In the genomic region with DNA sequence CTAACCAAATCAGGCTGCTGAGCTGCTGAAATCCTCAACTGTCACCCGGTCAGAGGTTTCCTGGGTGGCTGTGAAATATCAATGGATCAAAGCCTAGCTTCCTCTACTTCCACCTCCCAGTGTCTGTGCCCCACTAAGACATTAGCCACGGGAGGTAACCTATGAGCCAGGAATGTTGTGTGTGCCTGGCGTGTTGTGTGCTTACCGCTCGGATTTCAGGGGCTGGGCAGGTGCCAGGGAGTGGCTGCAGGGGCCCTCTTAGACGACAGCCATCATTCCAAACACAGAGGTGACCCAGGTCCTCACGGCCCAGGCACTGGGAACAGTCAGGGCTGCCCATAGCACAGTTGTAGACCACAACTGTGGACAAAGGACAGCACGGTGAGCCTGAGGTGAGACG, we compare ENCODE assay signal across 31 mouse cellular contexts. TPM values are rescaled to one million over a fixed set of nuclear protein-coding genes. Genes with fewer than 3 reads are reported as not detected.
DNase-seq lines count a peak whose midpoint lies in the region; ATAC-seq and TF ChIP-seq lines count a peak whose summit lies in the region.
"Had no signal": no experiment of that assay in that cellular context is flagged by ENCODE, and none has a peak within 500 bp of the region (broad histone marks: within the 10 kb centered on the region; RNA-seq: fewer than 3 reads in every experiment).

No protein-coding gene starts in this region.

- peak; percentile 38 to 39 for DNase-seq in cerebellum, adult 2 months
- no peak for DNase-seq in cerebellum, postnatal 4 days (ENCODE audit: low spot score in 2 of 2)
- no peak for DNase-seq in heart, adult 2 months
- DNase-seq in heart, adult 9 months (ENCODE audit: low spot score in 2 of 2): no peak
- peak; percentile 69 for DNase-seq in cerebellum, adult 9-11 months
- DNase-seq in embryonic facial prominence, embryonic 14.5 days (ENCODE audit: low spot score): no peak
- no peak for DNase-seq in embryo, embryonic 10.5 days (ENCODE audit: low spot score)
- DNase-seq: heart, postnatal 10 days; kidney, adult 18-20 months; layer of hippocampus, adult 9-11 months; lung, embryonic 14.5 days; right cerebral cortex, postnatal 25 days; spleen, adult 18-20 months had no signal

- no peak for TF ChIP-seq EP300 in heart, adult 2 months (IDR thresholded peaks at IDR 0.05; ENCODE audit: insufficient read depth, low read depth, low read length)

- H3K79me2 ChIP-seq in heart, adult 2 months (replicated peaks; ENCODE audit: control insufficient read depth, insufficient read depth, low read length): no peaks in the 10 kb centered on the region

- H3K4me1 ChIP-seq in cerebellum, adult 2 months (ENCODE audit: control insufficient read depth, insufficient read depth, low read length): peaks cover 65% of the 10 kb centered on the region
- peaks cover 21% of the 10 kb centered on the region for H3K4me1 ChIP-seq in heart, adult 2 months (ENCODE audit: control insufficient read depth, insufficient read depth, low read length)
- peaks cover 19% of the 10 kb centered on the region for H3K4me1 ChIP-seq in embryonic facial prominence, embryonic 14.5 days (ENCODE audit: control insufficient read depth, insufficient read depth, low read length)

- H3K36me3 ChIP-seq in heart, adult 2 months (ENCODE audit: control insufficient read depth, insufficient read depth, low read length): peaks cover 7% of the 10 kb centered on the region
- 0 out of 2 replicates have a peak, but pooled peaks cover 22% of the 10 kb centered on the region for H3K36me3 ChIP-seq in embryonic facial prominence, embryonic 14.5 days (ENCODE audit: control insufficient read depth, insufficient read depth, low read length)
- H3K36me3 ChIP-seq: midbrain, embryonic 13.5 days; neural tube, embryonic 12.5 days had no signal

- TF ChIP-seq CTCF in cerebellum, adult 2 months (IDR thresholded peaks at IDR 0.05; ENCODE audit: borderline replicate concordance, insufficient read depth, low read depth, low read length): no peak
- no peak for TF ChIP-seq CTCF in heart, adult 2 months (IDR thresholded peaks at IDR 0.05)

- H3K4me3 ChIP-seq in cerebellum, adult 2 months (replicated peaks; ENCODE audit: insufficient read depth, low read depth, low read length): no peak overlapping the region
- no peak overlapping the region for H3K4me3 ChIP-seq in heart, adult 2 months
- no peak overlapping the region for H3K4me3 ChIP-seq in embryonic facial prominence, embryonic 14.5 days (ENCODE audit: low read depth, low read length)
- H3K4me3 ChIP-seq: embryonic facial prominence, embryonic 13.5 days; heart, embryonic 12.5 days; left cerebral cortex, adult 2 months; limb, embryonic 15.5 days; megakaryocyte, embryonic 14.5 days; midbrain, embryonic 13.5 days; neural tube, embryonic 12.5 days had no signal

- whole genome bisulfite sequencing in cerebellum, adult 2 months: 23% methylated on average over 9 of the region's 9 CpGs
- WGBS in heart, adult 2 months: 66% methylated on average over 9 of the region's 9 CpGs
- 60% methylated on average over 9 of the region's 9 CpGs for WGBS in embryonic facial prominence, embryonic 14.5 days

- intact Hi-C loops in heart, adult 2 months (cut with DNase I): no loop called here

- no peak for TF ChIP-seq POLR2A in cerebellum, adult 2 months (IDR thresholded peaks at IDR 0.05; ENCODE audit: borderline replicate concordance, insufficient read depth, low read length)
- TF ChIP-seq POLR2A in heart, adult 2 months (IDR thresholded peaks at IDR 0.05; ENCODE audit: insufficient read depth, low read depth, low read length): no peak

- H3K9ac ChIP-seq in heart, adult 2 months (ENCODE audit: low read depth, low read length): no peak overlapping the region
- H3K9ac ChIP-seq in embryonic facial prominence, embryonic 14.5 days (ENCODE audit: low read depth, low read length): 0 out of 2 replicates have a peak overlapping the region, but pooled peaks have one; percentile 3
- H3K9ac ChIP-seq: embryonic facial prominence, embryonic 13.5 days; heart, embryonic 12.5 days; limb, embryonic 15.5 days; liver, embryonic 14.5 days; lung, embryonic 14.5 days; midbrain, embryonic 13.5 days; neural tube, embryonic 12.5 days had no signal

- H3K27me3 ChIP-seq in cerebellum, adult 2 months (ENCODE audit: control insufficient read depth, insufficient read depth, low read length): no peaks in the 10 kb centered on the region
- no peaks in the 10 kb centered on the region for H3K27me3 ChIP-seq in heart, adult 2 months (ENCODE audit: control insufficient read depth, insufficient read depth, low read length)
- no peaks in the 10 kb centered on the region for H3K27me3 ChIP-seq in embryonic facial prominence, embryonic 14.5 days (replicated peaks; ENCODE audit: control insufficient read depth, insufficient read depth, low read length)
- H3K27me3 ChIP-seq: heart, embryonic 12.5 days; limb, embryonic 15.5 days; midbrain, embryonic 13.5 days; neural tube, embryonic 12.5 days had no signal

- peak overlapping the region; percentile 88 for H3K27ac ChIP-seq in cerebellum, adult 2 months (ENCODE audit: insufficient read depth, low read length)
- H3K27ac ChIP-seq in heart, adult 2 months: peak overlapping the region; percentile 15
- H3K27ac ChIP-seq in embryonic facial prominence, embryonic 14.5 days (replicated peaks; ENCODE audit: low read depth, low read length): no peak overlapping the region
- H3K27ac ChIP-seq: embryonic facial prominence, embryonic 13.5 days; kidney, postnatal 0 days; left cerebral cortex, adult 2 months; limb, embryonic 15.5 days; liver, embryonic 14.5 days; midbrain, embryonic 13.5 days; neural tube, embryonic 12.5 days had no signal

- no peak overlapping the region for H3K4me2 ChIP-seq in embryonic facial prominence, embryonic 14.5 days (ENCODE audit: low read depth, low read length)
- H3K4me2 ChIP-seq: embryonic facial prominence, embryonic 13.5 days; heart, embryonic 12.5 days; limb, embryonic 15.5 days; lung, embryonic 14.5 days; midbrain, embryonic 13.5 days; neural tube, embryonic 12.5 days had no signal

- H3K9me3 ChIP-seq in embryonic facial prominence, embryonic 14.5 days (ENCODE audit: control insufficient read depth, low read length): no peaks in the 10 kb centered on the region
- H3K9me3 ChIP-seq: embryonic facial prominence, embryonic 13.5 days; heart, embryonic 12.5 days; limb, embryonic 15.5 days; megakaryocyte, embryonic 14.5 days; midbrain, embryonic 13.5 days; neural tube, embryonic 12.5 days had no signal

- no peak for ATAC-seq in embryonic facial prominence, embryonic 14.5 days (ENCODE audit: low read depth)
- ATAC-seq: CD4-positive, CD25-positive, alpha-beta regulatory T cell, adult 4 months; inflammation-experienced regulatory T-cells, adult 6 months had no signal

RNA-seq across cellular contexts. Expression of gene H1foo, which starts 24.4 kb away (rescaled TPM):
- polyA plus RNA-seq in cerebellum, adult 2 months (2012; rRNA removed): not detected in 2 replicates
- not detected for total RNA-seq in heart, adult 2 months (2021)
- not detected in 2 replicates for polyA plus RNA-seq in heart, adult 2 months (2012; rRNA removed)
- polyA plus RNA-seq in embryonic facial prominence, embryonic 14.5 days (2014; fragmentation: Nextera tagmentation; extraction: Ambion mirVana): not detected in 2 replicates
- total RNA-seq: adrenal gland, adult 18-20 months; granulocyte monocyte progenitor cell, adult 5-6 weeks; heart, postnatal 10 days; left cerebral cortex, adult 2 months; left cerebral cortex, postnatal 36 days had no signal
- polyA plus RNA-seq: CD4-positive, CD25-positive, alpha-beta regulatory T cell, adult 4 months; cortical plate, adult 2 months; embryonic facial prominence, embryonic 13.5 days; heart, embryonic 12.5 days; hindbrain, embryonic 11.5 days; inflammation-experienced regulatory T-cells, adult 6 months; kidney, postnatal 0 days; large intestine, adult 2 months; limb, embryonic 15.5 days; liver, embryonic 14.5 days; lung, embryonic 14.5 days; midbrain, embryonic 13.5 days; neural tube, embryonic 12.5 days; stomach, embryonic 14.5 days had no signal

RNA-seq across cellular contexts. Expression of gene Plxnd1, which starts 25.7 kb away (rescaled TPM):
- 24.2 and 29.4 TPM in 2 replicates for polyA plus RNA-seq in cerebellum, adult 2 months (2012; rRNA removed)
- 10 to 100 TPM; 58.8 to 90.6 TPM for total RNA-seq in heart, adult 2 months (2021)
- 79.9 and 102 TPM in 2 replicates for polyA plus RNA-seq in heart, adult 2 months (2012; rRNA removed)
- 45.5 and 46.9 TPM in 2 replicates for polyA plus RNA-seq in embryonic facial prominence, embryonic 14.5 days (2014; fragmentation: Nextera tagmentation; extraction: Ambion mirVana)

RNA-seq across cellular contexts. Expression of gene Rho, which starts 37.6 kb away (rescaled TPM):
- 0.79 and 0.89 TPM in 2 replicates for polyA plus RNA-seq in cerebellum, adult 2 months (2012; rRNA removed)
- under 1 TPM in 1 of 2 experiments, not detected in 1; 0.23 TPM for total RNA-seq in heart, adult 2 months (2021)
- 0.44 and 1.3 TPM in 2 replicates for polyA plus RNA-seq in heart, adult 2 months (2012; rRNA removed)
- 0.51 and 1.0 TPM in 2 replicates for polyA plus RNA-seq in embryonic facial prominence, embryonic 14.5 days (2014; fragmentation: Nextera tagmentation; extraction: Ambion mirVana)
- total RNA-seq: granulocyte monocyte progenitor cell, adult 5-6 weeks had no signal
- polyA plus RNA-seq: CD4-positive, CD25-positive, alpha-beta regulatory T cell, adult 4 months; kidney, postnatal 0 days had no signal

Comparison
In these comparisons a context has a peak if more than half of its experiments do, and no peak if none do; other contexts are left out.
1. DNase-seq: peak in cerebellum, adult 2 months (2 of 2) and cerebellum, adult 9-11 months (single experiment); none in cerebellum, postnatal 4 days (0 of 2), heart, adult 2 months (0 of 2), heart, adult 9 months (0 of 2), embryonic facial prominence, embryonic 14.5 days (single experiment) and embryo, embryonic 10.5 days (single experiment).